Mouse (Mus musculus): ENCODE results near the gene Ivl. TPM values are rescaled to one million over a fixed set of nuclear protein-coding genes. Genes with fewer than 3 reads are reported as not detected.

The Ivl gene
- polyA plus RNA-seq (2016; fragmentation: Nextera tagmentation; extraction: Ambion mirVana) = not detected in 2 replicates

DNA sequence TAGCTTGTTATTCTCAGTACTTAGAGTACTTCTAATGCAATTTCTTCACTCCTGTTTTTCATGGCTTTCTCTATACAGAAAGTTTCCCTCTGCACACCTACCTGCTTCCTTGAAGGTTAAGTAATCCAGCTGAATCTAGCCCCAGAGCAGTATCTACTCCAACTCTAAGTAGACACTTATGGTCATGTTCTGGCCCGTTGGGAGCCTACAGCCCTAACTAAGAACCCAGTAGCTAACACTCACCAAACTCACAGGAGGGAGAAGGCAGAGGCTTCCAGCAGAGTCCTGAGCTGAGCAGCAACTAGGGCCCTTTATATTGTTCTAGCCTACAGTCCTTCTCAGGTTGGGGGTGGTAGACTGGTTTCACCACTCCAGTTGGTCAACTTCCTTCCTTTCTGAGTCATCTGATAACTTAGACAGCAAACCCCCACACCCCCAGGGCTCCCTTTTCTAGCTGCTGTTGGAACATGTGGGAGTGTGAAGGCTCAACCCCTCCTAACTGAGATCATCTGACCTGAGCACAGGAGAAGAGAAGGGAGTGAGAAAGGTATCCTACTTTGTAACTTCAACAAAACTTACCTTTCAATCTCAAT lies at the start of gene Ivl:
Gene Ivl (minus strand): TSS at position 287 of the 593 bp plus-strand sequence.
- WGBS = 80% methylated on average over 1 of the region's 1 CpGs
- Histone ChIP-seq H3K9ac (replicated peaks) (no peak within 1 kb of the TSS), H3K9me3 (no peaks in the 10 kb centered on the region), H3K4me2 (replicated peaks) (no peak within 1 kb of the TSS), H3K27me3 (no peaks in the 10 kb centered on the region), H3K27ac (replicated peaks) (no peak within 1 kb of the TSS), H3K4me1 (no peaks in the 10 kb centered on the region), H3K4me3 (no peak within 1 kb of the TSS), H3K36me3 (no peaks in the 10 kb centered on the region)
- no peak for ATAC-seq (ENCODE audit: low FRiP score, low read depth)

DNA sequence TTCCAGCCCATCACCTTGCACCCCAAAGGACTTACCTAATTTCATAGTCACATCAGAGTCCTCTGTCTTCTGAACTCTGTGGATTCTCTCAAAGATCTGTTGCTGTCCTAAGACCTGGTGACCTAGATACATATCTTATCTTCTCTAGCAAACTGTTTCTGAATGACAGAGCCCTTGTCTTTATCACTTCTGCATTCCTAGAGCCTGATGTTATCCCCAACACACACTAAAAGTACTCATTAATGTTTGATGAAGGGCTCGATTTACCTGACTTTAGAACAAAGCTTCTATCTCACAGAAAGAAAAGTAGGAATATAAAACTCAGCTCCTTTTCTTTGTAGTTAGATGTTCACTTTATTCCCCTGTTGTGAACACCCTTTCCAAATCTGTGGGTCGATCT lies 48.0 kb upstream of the Ivl start, which contains the start of gene Lce6a:
Gene Lce6a (minus strand): TSS at position 101 of the 400 bp plus-strand sequence.
- Histone ChIP-seq H3K9ac (replicated peaks) (no peak within 1 kb of the TSS), H3K4me1 (no peaks in the 10 kb centered on the region), H3K36me3 (no peaks in the 10 kb centered on the region), H3K9me3 (no peaks in the 10 kb centered on the region), H3K27me3 (no peaks in the 10 kb centered on the region), H3K4me2 (replicated peaks) (no peak within 1 kb of the TSS), H3K4me3 (no peak within 1 kb of the TSS), H3K27ac (replicated peaks) (no peak within 1 kb of the TSS)
- 84% methylated on average over 2 of the region's 2 CpGs for WGBS
- no peak for ATAC-seq (ENCODE audit: low FRiP score, low read depth)

- no peak overlapping the region for H3K27ac ChIP-seq (replicated peaks)
- no peaks in the 10 kb centered on the region for H3K9me3 ChIP-seq
- ATAC-seq (ENCODE audit: low FRiP score, low read depth) = no peak
- WGBS = 50% methylated on average over 1 of the region's 1 CpGs
- no peaks in the 10 kb centered on the region for H3K4me1 ChIP-seq
- no peaks in the 10 kb centered on the region for H3K36me3 ChIP-seq
- H3K4me3 ChIP-seq = no peak overlapping the region
- no peak overlapping the region for H3K4me2 ChIP-seq (replicated peaks)
- no peak overlapping the region for H3K9ac ChIP-seq (replicated peaks)
- no peaks in the 10 kb centered on the region for H3K27me3 ChIP-seq
Measured at GRCm38 (mm10) chr3:92609804-92610203, 36.3 kb upstream of the Ivl start.

DNA sequence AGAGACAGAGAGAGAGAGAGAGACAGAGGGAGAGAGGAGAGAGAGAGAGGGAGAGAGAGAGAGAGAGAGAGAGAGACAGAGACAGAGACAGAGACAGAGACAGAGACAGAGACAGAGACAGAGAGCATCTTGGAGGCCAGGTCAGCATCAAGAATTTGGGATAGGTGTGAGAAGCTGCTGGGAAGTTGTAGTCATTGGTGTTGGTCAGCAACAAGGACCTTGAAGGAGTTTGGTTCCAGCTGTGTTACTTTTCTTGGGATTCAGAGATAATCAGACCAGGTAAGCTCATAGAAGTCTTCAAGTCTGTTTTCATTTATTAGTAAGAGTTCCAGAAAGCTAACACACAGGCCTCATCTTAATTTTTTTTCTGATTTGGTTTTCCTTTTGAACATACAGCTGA lies 33.9 kb upstream of the Ivl start, which contains the start of gene 2210017I01Rik:
Gene 2210017I01Rik (minus strand): TSS at position 101 of the 400 bp plus-strand sequence.
- no peak within 1 kb of the TSS for H3K4me2 ChIP-seq (replicated peaks)
- no peak for ATAC-seq (ENCODE audit: low FRiP score, low read depth)
- no peaks in the 10 kb centered on the region for H3K27me3 ChIP-seq
- no peaks in the 10 kb centered on the region for H3K36me3 ChIP-seq
- H3K27ac ChIP-seq (replicated peaks) = no peak within 1 kb of the TSS
- no peak within 1 kb of the TSS for H3K9ac ChIP-seq (replicated peaks)
- H3K4me3 ChIP-seq = no peak within 1 kb of the TSS
- H3K4me1 ChIP-seq = no peaks in the 10 kb centered on the region
- H3K9me3 ChIP-seq = no peaks in the 10 kb centered on the region

- no peak overlapping the region for H3K9ac ChIP-seq (replicated peaks)
- H3K27me3 ChIP-seq = no peaks in the 10 kb centered on the region
- no peaks in the 10 kb centered on the region for H3K9me3 ChIP-seq
- H3K4me3 ChIP-seq = no peak overlapping the region
- no peak for ATAC-seq (ENCODE audit: low FRiP score, low read depth)
- H3K4me1 ChIP-seq = no peaks in the 10 kb centered on the region
- no peak overlapping the region for H3K27ac ChIP-seq (replicated peaks)
- 49% methylated on average over 1 of the region's 1 CpGs for WGBS
- H3K36me3 ChIP-seq = no peaks in the 10 kb centered on the region
- no peak overlapping the region for H3K4me2 ChIP-seq (replicated peaks)
Measured at GRCm38 (mm10) chr3:92602169-92602568, 28.6 kb upstream of the Ivl start.

DNA sequence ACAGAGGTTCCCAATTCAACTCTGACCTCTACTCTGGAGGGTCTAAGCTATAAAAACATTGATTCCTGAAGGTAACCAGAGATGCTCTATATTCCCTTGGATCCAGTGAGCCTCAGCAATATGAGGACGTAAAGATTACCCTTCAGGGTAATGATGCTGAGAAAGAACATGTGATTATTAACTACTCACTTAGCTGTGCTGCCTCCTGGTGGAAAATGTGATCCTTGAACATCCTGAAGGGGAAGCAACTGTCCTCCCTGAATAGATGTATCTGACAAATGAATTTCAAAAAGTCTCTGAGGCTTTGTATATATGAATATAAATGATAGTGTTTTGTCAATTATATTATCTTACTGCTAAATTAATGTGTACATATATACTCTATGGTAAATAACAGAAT lies 26.9 kb upstream of the Ivl start:
- no peak for ATAC-seq (ENCODE audit: low FRiP score, low read depth)
- H3K4me1 ChIP-seq = no peaks in the 10 kb centered on the region

DNA sequence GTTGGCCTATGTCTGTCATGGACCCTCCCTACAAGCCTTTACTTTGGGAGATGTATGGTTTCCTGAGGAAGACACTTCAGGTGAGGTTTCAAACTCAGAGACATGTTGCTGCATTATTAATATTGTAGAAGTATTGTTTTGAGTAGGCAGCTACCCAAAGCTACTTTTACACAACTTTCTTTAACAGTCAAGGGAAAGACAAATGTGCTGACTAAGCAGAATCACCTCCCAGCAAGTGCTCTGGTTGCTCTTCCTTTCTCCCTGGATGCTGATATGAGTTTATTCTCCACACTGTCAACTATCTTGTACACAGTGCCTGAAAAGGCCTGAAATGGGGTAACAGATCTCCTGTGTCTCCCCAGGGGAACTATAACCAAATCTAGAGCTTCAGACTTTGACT lies 26.4 kb upstream of the Ivl start:
- Histone ChIP-seq H3K36me3 (no peaks in the 10 kb centered on the region), H3K4me1 (no peaks in the 10 kb centered on the region), H3K4me3 (no peak overlapping the region), H3K4me2 (replicated peaks) (no peak overlapping the region), H3K27me3 (no peaks in the 10 kb centered on the region), H3K9me3 (no peaks in the 10 kb centered on the region), H3K9ac (replicated peaks) (no peak overlapping the region), H3K27ac (replicated peaks) (no peak overlapping the region)
- no peak for ATAC-seq (ENCODE audit: low FRiP score, low read depth)

More for the DNA sequence above, 26.9 kb upstream of the Ivl start:
- H3K27ac ChIP-seq (replicated peaks) = no peak overlapping the region
- 63% methylated on average over 1 of the region's 1 CpGs for WGBS
- H3K36me3 ChIP-seq = no peaks in the 10 kb centered on the region
- no peaks in the 10 kb centered on the region for H3K9me3 ChIP-seq
- H3K4me3 ChIP-seq = no peak overlapping the region
- no peak overlapping the region for H3K9ac ChIP-seq (replicated peaks)
- H3K27me3 ChIP-seq = no peaks in the 10 kb centered on the region
- H3K4me2 ChIP-seq (replicated peaks) = no peak overlapping the region

GRCm38 (mm10) chr3:92598429-92598828 lies 24.9 kb upstream of the Ivl start:
- H3K4me3 ChIP-seq = no peak overlapping the region
- H3K27ac ChIP-seq (replicated peaks) = no peak overlapping the region
- no peak for ATAC-seq (ENCODE audit: low FRiP score, low read depth)
- no peak overlapping the region for H3K9ac ChIP-seq (replicated peaks)
- no peaks in the 10 kb centered on the region for H3K4me1 ChIP-seq
- 81% methylated on average over 2 of the region's 2 CpGs for WGBS
- H3K9me3 ChIP-seq = no peaks in the 10 kb centered on the region
- H3K4me2 ChIP-seq (replicated peaks) = no peak overlapping the region
- H3K36me3 ChIP-seq = no peaks in the 10 kb centered on the region
- H3K27me3 ChIP-seq = no peaks in the 10 kb centered on the region

DNA sequence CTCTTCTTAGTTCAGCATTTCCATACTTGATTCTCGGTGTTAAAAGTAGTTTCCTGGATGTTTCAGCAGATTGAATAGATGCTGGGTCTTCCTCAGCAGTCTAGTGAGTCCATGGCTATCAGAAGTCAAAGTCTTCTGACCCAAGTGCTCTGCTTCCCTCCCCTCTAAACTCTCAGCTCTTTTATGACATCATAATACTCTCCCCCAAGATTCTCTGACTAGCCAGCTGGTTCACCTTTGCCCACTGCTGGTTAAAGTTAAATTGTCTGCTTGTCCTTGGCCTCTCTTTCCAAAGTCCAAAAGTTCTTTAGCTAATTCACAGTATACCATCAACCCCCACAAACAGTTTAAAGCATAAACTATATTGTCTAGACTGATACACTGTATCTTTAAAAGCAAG lies 15.3 kb upstream of the Ivl start, which contains the start of gene Smcp:
Gene Smcp (minus strand): TSS at position 140 of the 400 bp plus-strand sequence.
- no peaks in the 10 kb centered on the region for H3K27me3 ChIP-seq
- WGBS = 89% methylated on average over 1 of the region's 1 CpGs
- no peak within 1 kb of the TSS for H3K9ac ChIP-seq (replicated peaks)
- no peak for ATAC-seq (ENCODE audit: low FRiP score, low read depth)
- no peak within 1 kb of the TSS for H3K27ac ChIP-seq (replicated peaks)
- no peak within 1 kb of the TSS for H3K4me2 ChIP-seq (replicated peaks)
- H3K4me3 ChIP-seq = no peak within 1 kb of the TSS
- no peaks in the 10 kb centered on the region for H3K9me3 ChIP-seq
- H3K4me1 ChIP-seq = no peaks in the 10 kb centered on the region
- H3K36me3 ChIP-seq = no peaks in the 10 kb centered on the region

GRCm38 (mm10) chr3:92587190-92587589 lies 13.7 kb upstream of the Ivl start:
- Histone ChIP-seq H3K27me3 (no peaks in the 10 kb centered on the region), H3K27ac (replicated peaks) (no peak overlapping the region), H3K4me2 (replicated peaks) (no peak overlapping the region), H3K4me1 (no peaks in the 10 kb centered on the region), H3K4me3 (no peak overlapping the region), H3K36me3 (no peaks in the 10 kb centered on the region), H3K9ac (replicated peaks) (no peak overlapping the region), H3K9me3 (no peaks in the 10 kb centered on the region)
- 87% methylated on average over 3 of the region's 3 CpGs for WGBS
- no peak for ATAC-seq (ENCODE audit: low FRiP score, low read depth)

DNA sequence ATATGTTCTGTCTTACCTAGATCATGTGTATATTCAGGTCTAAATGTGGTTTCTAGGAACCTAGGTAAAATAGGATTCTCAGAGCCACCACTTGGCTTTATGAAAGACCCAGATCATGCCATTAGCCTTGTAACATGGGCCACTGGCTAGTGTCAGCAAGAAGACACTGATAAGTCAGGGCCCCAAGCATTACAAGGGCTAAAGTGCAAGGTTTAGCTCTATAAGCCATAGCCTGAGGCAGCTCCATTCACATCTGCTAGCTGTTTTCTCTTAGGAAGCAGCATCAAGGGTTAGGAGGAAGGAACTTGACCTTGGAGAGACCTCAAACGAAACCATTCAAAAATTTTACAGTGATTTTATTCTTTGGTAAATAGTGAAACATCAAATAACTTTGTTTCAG lies 11.5 kb upstream of the Ivl start:
- Histone ChIP-seq H3K27ac (replicated peaks) (no peak overlapping the region), H3K9ac (replicated peaks) (no peak overlapping the region), H3K4me3 (no peak overlapping the region), H3K9me3 (no peaks in the 10 kb centered on the region), H3K4me1 (no peaks in the 10 kb centered on the region), H3K4me2 (replicated peaks) (no peak overlapping the region), H3K36me3 (no peaks in the 10 kb centered on the region), H3K27me3 (no peaks in the 10 kb centered on the region)
- ATAC-seq (ENCODE audit: low FRiP score, low read depth) = no peak
- 67% methylated on average over 1 of the region's 1 CpGs for WGBS

GRCm38 (mm10) chr3:92583164-92583826 lies 9.8 kb upstream of the Ivl start:
- Histone ChIP-seq H3K27me3 (no peaks in the 10 kb centered on the region), H3K36me3 (no peaks in the 10 kb centered on the region)
- 54% methylated on average over 3 of the region's 3 CpGs for WGBS

More at GRCm38 (mm10) chr3:92583164-92583826, 9.8 kb upstream of the Ivl start:
- no peaks in the 10 kb centered on the region for H3K4me1 ChIP-seq
- H3K27ac ChIP-seq (replicated peaks) = no peak overlapping the region
- H3K9me3 ChIP-seq = no peaks in the 10 kb centered on the region
- no peak for ATAC-seq (ENCODE audit: low FRiP score, low read depth)
- H3K9ac ChIP-seq (replicated peaks) = no peak overlapping the region
- no peak overlapping the region for H3K4me3 ChIP-seq
- no peak overlapping the region for H3K4me2 ChIP-seq (replicated peaks)
